Mouse (Mus musculus) ovary, adult 10 weeks (tissue): ENCODE results near the gene Crispld2. TPM values are rescaled to one million over a fixed set of nuclear protein-coding genes. Genes with fewer than 3 reads are reported as not detected.

Source experiments
- polyA plus RNA-seq: library from polyadenylated mRNA; stranded (reverse); fragments of 350-450 nt; fragmentation: Illumina TruSeq; extraction: RNeasy Lipid Tissue Mini Kit (QIAGEN cat#74804); gene quantifications from one replicate; pipeline ENCODE4 v1.2.3, GENCODE M21; 2014

Crispld2 gene
- 24.0 TPM for polyA plus RNA-seq

DNA sequence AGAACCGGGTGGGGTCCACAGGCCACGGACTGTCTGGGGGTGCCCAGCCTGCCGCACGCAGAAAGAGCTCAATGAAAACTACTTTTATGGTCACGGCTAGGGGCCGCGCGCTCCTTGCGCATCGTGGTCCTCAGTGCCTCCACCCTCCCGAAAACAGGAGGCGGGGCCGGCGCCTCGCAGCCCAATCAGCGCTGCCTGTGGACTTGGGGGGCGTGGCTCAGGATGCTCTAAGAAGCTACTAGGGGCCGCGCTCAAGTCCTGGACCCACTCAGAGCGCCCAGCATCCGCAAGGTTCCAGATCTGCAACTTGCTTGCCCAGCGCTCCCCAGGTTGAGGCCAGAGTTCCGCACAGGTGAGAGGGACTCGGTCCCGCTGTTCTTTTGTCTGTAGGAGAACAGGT, at the start of gene Crispld2:
Gene Crispld2 (plus strand): TSS at position 190 of the 400 bp plus-strand sequence.

DNA sequence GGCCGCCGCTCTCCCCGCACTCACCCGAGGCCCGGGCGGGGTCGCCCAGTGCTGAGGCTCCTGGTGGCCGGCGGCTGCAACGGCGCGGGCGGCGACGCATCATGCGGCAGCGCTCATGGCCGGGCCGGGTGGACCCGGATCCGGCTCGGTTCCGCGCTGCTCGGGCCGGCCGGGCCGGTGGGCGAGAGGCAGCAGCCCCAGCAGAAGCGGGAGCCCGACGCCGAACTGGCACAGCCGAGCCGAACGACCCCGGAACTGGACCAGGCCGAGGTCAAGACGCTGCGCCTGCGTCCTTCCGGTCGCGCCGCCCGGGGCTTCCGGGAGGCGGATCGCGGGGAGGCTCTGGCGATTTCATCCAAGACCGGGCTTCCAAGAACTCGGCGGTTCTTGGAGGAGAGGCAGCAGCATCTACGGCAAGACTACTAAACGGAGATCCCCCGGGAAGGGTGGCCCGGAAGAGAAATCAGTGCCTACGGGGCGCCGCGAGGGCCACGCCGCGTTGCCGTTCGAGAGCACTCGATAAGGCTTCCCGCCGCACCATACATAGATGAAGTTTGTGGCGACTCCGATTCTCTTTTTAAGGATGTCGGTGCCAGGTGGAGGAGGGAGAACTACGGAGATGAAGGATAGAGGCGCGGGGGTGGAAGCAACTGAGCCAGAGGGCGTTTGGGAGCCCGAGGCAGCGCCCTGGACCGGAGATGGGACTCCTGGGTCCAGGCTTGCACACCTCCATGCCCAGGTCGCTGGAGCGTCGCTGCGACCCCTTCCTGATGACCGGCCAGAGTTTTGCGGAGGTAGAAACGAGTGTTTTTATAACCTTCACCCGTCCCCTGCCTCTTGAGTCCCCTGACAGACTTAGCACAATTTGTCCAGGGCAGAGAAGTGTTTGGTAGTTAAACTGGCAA, 109.1 kb downstream of the Crispld2 start, which contains the start of gene Zdhhc7:
Gene Zdhhc7 (minus strand): TSS at position 415 of the 905 bp plus-strand sequence.

Other genes starting within 250 kb of the Crispld2 start
- 2.5 TPM for gene Tldc1, start 214.0 kb upstream of the Crispld2 start, polyA plus RNA-seq
- gene Cotl1, start 151.9 kb upstream of the Crispld2 start, polyA plus RNA-seq, result 2.0 TPM
- not detected for gene Klhl36, start 130.2 kb upstream of the Crispld2 start, polyA plus RNA-seq
- gene Usp10, start 82.1 kb upstream of the Crispld2 start, polyA plus RNA-seq, result 31.4 TPM
- gene Gm20388, start 81.6 kb upstream of the Crispld2 start, polyA plus RNA-seq, result 7.3 TPM
- 0.60 TPM for gene Zdhhc7, start 109.0 kb downstream of the Crispld2 start, polyA plus RNA-seq
- 7.6 TPM for gene 6430548M08Rik, start 121.7 kb downstream of the Crispld2 start, polyA plus RNA-seq
- not detected for gene Fam92b, start 185.0 kb downstream of the Crispld2 start, polyA plus RNA-seq
- 1.1 TPM for gene Gse1, start 236.0 kb downstream of the Crispld2 start, polyA plus RNA-seq